Comparison of ENCODE assay signal across 25 mouse cellular contexts in the genomic region with DNA sequence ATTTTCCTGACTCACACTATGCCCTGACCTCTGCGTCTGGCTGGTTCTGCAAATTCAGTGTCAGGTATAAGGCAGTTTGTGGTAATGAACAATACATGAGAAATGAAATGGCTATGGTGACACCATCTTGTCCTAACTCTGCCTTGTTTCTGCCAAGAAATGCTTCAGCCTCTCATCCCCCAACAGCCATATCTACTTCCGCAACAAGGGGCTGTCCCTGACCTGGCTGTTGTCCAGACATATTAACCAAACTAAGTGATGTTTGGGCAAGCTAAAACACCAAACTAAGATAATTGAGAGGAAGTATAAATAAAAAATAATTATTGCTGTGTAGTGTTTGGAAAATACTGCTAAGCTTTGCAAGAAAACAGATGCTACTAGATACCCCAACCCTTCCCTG.
DNase-seq lines count a peak whose midpoint lies in the region; ATAC-seq and TF ChIP-seq lines count a peak whose summit lies in the region.
"Had no signal": no experiment of that assay in that cellular context is flagged by ENCODE, and none has a peak within 500 bp of the region (broad histone marks: within the 10 kb centered on the region; RNA-seq: fewer than 3 reads in every experiment).

No protein-coding gene starts in this region.

- no peaks in the 10 kb centered on the region for H3K27me3 ChIP-seq in liver, adult 2 months (ENCODE audit: control insufficient read depth, insufficient read depth, low read length)
- H3K27me3 ChIP-seq: forebrain, embryonic 13.5 days; heart, embryonic 12.5 days; hindbrain, embryonic 12.5 days; Patski had no signal

- H3K27ac ChIP-seq in liver, adult 2 months (replicated peaks; ENCODE audit: insufficient read depth, low read depth, low read length): no peak overlapping the region
- H3K27ac ChIP-seq: embryonic facial prominence, embryonic 10.5 days; forebrain, embryonic 13.5 days; hindbrain, embryonic 12.5 days had no signal

- 80% methylated on average over 2 of the region's 2 CpGs for WGBS in liver, adult 2 months

- peak; percentile 83 for ATAC-seq in common myeloid progenitor, adult 5-6 weeks (replicated peaks; ENCODE audit: low read depth, poor library complexity, severe bottlenecking)
- ATAC-seq: activated CD4-positive, CD25-positive, alpha-beta regulatory T cell, adult 4 months; CD4-positive, CD25-positive, alpha-beta regulatory T cell, adult 4 months; forebrain, embryonic 13.5 days; forebrain, postnatal 0 days; intestine, embryonic 16.5 days; Patski had no signal

- TF ChIP-seq POLR2A in liver, adult 2 months (IDR thresholded peaks at IDR 0.05; ENCODE audit: extremely low read depth, insufficient read depth, low read length): no peak

- no peaks in the 10 kb centered on the region for H3K4me1 ChIP-seq in liver, adult 2 months (ENCODE audit: control insufficient read depth, insufficient read depth, low read length)
- H3K4me1 ChIP-seq: embryonic facial prominence, embryonic 10.5 days; heart, embryonic 12.5 days; hindbrain, embryonic 12.5 days had no signal

- H3K9ac ChIP-seq in liver, adult 2 months (ENCODE audit: low read depth, low read length): no peak overlapping the region
- H3K9ac ChIP-seq: forebrain, embryonic 13.5 days; forebrain, postnatal 0 days; heart, embryonic 12.5 days; hindbrain, embryonic 12.5 days had no signal

- no peaks in the 10 kb centered on the region for H3K36me3 ChIP-seq in liver, adult 2 months (ENCODE audit: control insufficient read depth, insufficient read depth, low read length)
- H3K36me3 ChIP-seq: embryonic facial prominence, embryonic 10.5 days; G1E; heart, embryonic 12.5 days; hindbrain, embryonic 12.5 days had no signal

- no peak overlapping the region for H3K4me3 ChIP-seq in liver, adult 2 months (ENCODE audit: insufficient read depth, low read depth, low read length)
- H3K4me3 ChIP-seq: embryonic facial prominence, embryonic 10.5 days; forebrain, embryonic 13.5 days; heart, embryonic 12.5 days; hindbrain, embryonic 12.5 days had no signal

- H3K79me2 ChIP-seq in liver, adult 2 months (ENCODE audit: control insufficient read depth, insufficient read depth, low read length): no peaks in the 10 kb centered on the region

- DNase-seq in heart, adult 11 months: peak; percentile 29
- no peak for DNase-seq in heart, adult 8-10 months (ENCODE audit: low spot score)
- DNase-seq in liver, adult 2 months (ENCODE audit: extremely low read depth, low read depth, low spot score): peak; percentile 21
- DNase-seq in liver: no peak
- no peak for DNase-seq in embryo, embryonic 10 days (ENCODE audit: low spot score)
- no peak for DNase-seq in layer of hippocampus, adult 18-20 months (ENCODE audit: low spot score in 2 of 2)
- DNase-seq: adrenal gland, postnatal 14 days; B cell, adult 2 months; cerebellum, adult 11-12 months; cerebellum, adult 9-10 months; cerebellum, postnatal 25 days; forebrain, postnatal 0 days; gastrocnemius, postnatal 25 days; heart, adult 18-20 months; heart, postnatal 36 days had no signal

- no peak for TF ChIP-seq CTCF in liver, adult 2 months (IDR thresholded peaks at IDR 0.05; ENCODE audit: low read depth, low read length)

Comparison
In these comparisons a context has a peak if more than half of its experiments do, and no peak if none do; other contexts are left out.
1. DNase-seq: peak in heart, adult 11 months (single experiment) and liver, adult 2 months (single experiment); none in heart, adult 8-10 months (single experiment), liver (single experiment), embryo, embryonic 10 days (single experiment) and layer of hippocampus, adult 18-20 months (0 of 2).